Mouse (Mus musculus): ENCODE data around the gene Mmp15.

- TF ChIP-seq CTCF (IDR thresholded peaks at IDR 0.05; ENCODE audit: borderline replicate concordance, control insufficient read depth, extremely low read depth, insufficient read depth, low read length, poor library complexity) (no peak), POLR2A (IDR thresholded peaks at IDR 0.05; ENCODE audit: control insufficient read depth, extremely low read depth, insufficient read depth, low read length, poor library complexity) (no peak)
These were observed 35.9 kb downstream of the Mmp15 start for GRCm38 (mm10) chr8:95387936-95388335.

All from thymus, adult 2 months (tissue).